Mouse (Mus musculus) liver, adult 2 months (tissue): ENCODE results near the gene Casp8.

ENCODE experiments used
- CTCF ChIP-seq: fragments of 200-500 bp; IDR thresholded peaks from 2 replicates; pipeline ENCODE4 v1.5.1; 2011; ENCODE audit warnings: low read depth, low read length, control low read depth
- POLR2A ChIP-seq: fragments of 200-500 bp; IDR thresholded peaks from 2 replicates; pipeline ENCODE4 v1.6.1; 2011; ENCODE audit warnings: low read length, control low read depth; ENCODE audit not compliant: insufficient read depth; ENCODE audit errors: extremely low read depth

DNA sequence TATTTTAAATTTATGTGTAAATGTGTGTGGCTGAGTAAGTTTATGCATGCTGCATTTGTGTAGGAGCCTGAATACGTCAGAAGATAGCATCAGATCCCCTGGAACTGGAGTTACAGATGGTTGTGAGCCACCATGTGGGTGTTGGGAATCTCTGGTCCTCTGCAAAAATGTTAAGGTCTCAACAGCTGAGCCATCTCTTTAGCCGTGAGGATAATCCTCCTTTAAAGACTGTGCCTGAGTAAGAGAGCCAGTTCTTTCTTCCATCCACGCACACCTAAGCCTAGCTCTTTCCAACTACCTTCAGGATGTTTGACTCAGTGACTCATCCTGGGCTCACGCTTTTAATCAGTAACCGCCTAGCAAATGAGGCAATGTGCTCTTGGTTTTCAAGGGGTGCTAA, 35.6 kb downstream of the Casp8 start:
- TF ChIP-seq CTCF (no peak), POLR2A (no peak)
